Mouse (Mus musculus): ENCODE data around the gene Nhsl2. TPM values are rescaled to one million over a fixed set of nuclear protein-coding genes. Genes with fewer than 3 reads are reported as not detected.
A peak's percentile ranks its signal among the peaks of the same experiment; 100 is the strongest.

Nhsl2 gene
- total RNA-seq, 2 experiments from 2014 or later, result 37.0 to 38.0 TPM

GRCm38 (mm10) chrX:102064062-102064461, 214.9 kb downstream of the Nhsl2 start:
- Histone ChIP-seq H3K4me3 (no peak overlapping the region), H3K27ac (no peak overlapping the region)
- no peak for TF ChIP-seq CTCF (IDR thresholded peaks at IDR 0.05)
- intact Hi-C loops (cut with DNase I), result no loop called here
- no peak for DNase-seq (ENCODE audit: extremely low spot score in 1 of 2, low spot score in 2 of 2)

GRCm38 (mm10) chrX:102065213-102065775, 216.1 kb downstream of the Nhsl2 start:
- no peak for TF ChIP-seq CTCF (IDR thresholded peaks at IDR 0.05)
- H3K4me3 ChIP-seq, result no peak overlapping the region
- no peak for DNase-seq (ENCODE audit: extremely low spot score in 1 of 2, low spot score in 2 of 2)
- H3K27ac ChIP-seq, result no peak overlapping the region
- intact Hi-C loops (cut with DNase I), result loop anchor here (5.0 kb wide), 2 partner anchors 273 to 412 kb away; partner anchors contain the start of genes 8030474K03Rik and Gm4779

- TF ChIP-seq CTCF (IDR thresholded peaks at IDR 0.05), result peak; percentile 88
- DNase-seq (ENCODE audit: extremely low spot score in 1 of 2, low spot score in 2 of 2), result peak; percentile 70 to 84
- Histone ChIP-seq H3K27ac (no peak overlapping the region), H3K4me3 (no peak overlapping the region)
- intact Hi-C loops (cut with DNase I), result loop anchor here (1.0 to 5.0 kb wide), 5 partner anchors 85 to 411 kb away; partner anchors contain the start of genes 8030474K03Rik and Gm4779
These were observed 216.9 kb downstream of the Nhsl2 start for GRCm38 (mm10) chrX:102066134-102066533.

- peak; percentile 25 for TF ChIP-seq CTCF (IDR thresholded peaks at IDR 0.05)
- intact Hi-C loops (cut with DNase I), result loop anchor here (2.0 to 5.0 kb wide), 3 partner anchors 262 to 410 kb away; partner anchors contain the start of genes 8030474K03Rik and Gm4779
- no peak overlapping the region for H3K4me3 ChIP-seq
- peak overlapping the region; percentile 28; the same call in 1 of the 2 replicates for H3K27ac ChIP-seq
- DNase-seq (ENCODE audit: extremely low spot score in 1 of 2, low spot score in 2 of 2), result no peak
These were observed 217.9 kb downstream of the Nhsl2 start for GRCm38 (mm10) chrX:102067118-102067517.

- no peak for DNase-seq (ENCODE audit: extremely low spot score in 1 of 2, low spot score in 2 of 2)
- no peak for TF ChIP-seq CTCF (IDR thresholded peaks at IDR 0.05)
- intact Hi-C loops (cut with DNase I), result loop anchor here (5.0 kb wide), 2 partner anchors 277 to 408 kb away; partner anchors contain the start of genes 8030474K03Rik and Gm4779
- Histone ChIP-seq H3K27ac (no peak overlapping the region), H3K4me3 (no peak overlapping the region)
These were observed 219.8 kb downstream of the Nhsl2 start for GRCm38 (mm10) chrX:102068811-102069540.

- Histone ChIP-seq H3K4me3 (peak within 1 kb of the TSS; percentile 51), H3K27ac (peak within 1 kb of the TSS; percentile 34)
- DNase-seq (ENCODE audit: extremely low spot score in 1 of 2, low spot score in 2 of 2), result peak; percentile 76 to 78
- intact Hi-C loops (cut with DNase I), result loop anchor here (5.0 kb wide), 1 partner anchor 429 kb away; the partner anchor contains the start of gene Ogt
- no peak for TF ChIP-seq CTCF (IDR thresholded peaks at IDR 0.05)
These were observed 221.6 kb downstream of the Nhsl2 start, which contains the start of gene Rtl5 for GRCm38 (mm10) chrX:102070591-102071471. Gene Rtl5, minus strand, starts transcription at chrX:102071304.

- intact Hi-C loops (cut with DNase I), result loop anchor here (5.0 kb wide), 1 partner anchor 429 kb away; the partner anchor contains the start of gene Ogt
- Histone ChIP-seq H3K27ac (peak overlapping the region; percentile 34; the same call in 1 of the 2 replicates), H3K4me3 (peak overlapping the region; percentile 51)
- no peak for TF ChIP-seq CTCF (IDR thresholded peaks at IDR 0.05)
- no peak for DNase-seq (ENCODE audit: extremely low spot score in 1 of 2, low spot score in 2 of 2)
These were observed 222.3 kb downstream of the Nhsl2 start for GRCm38 (mm10) chrX:102071517-102071916.

- TF ChIP-seq CTCF (IDR thresholded peaks at IDR 0.05), result no peak
- Histone ChIP-seq H3K4me3 (no peak overlapping the region), H3K27ac (no peak overlapping the region)
- DNase-seq (ENCODE audit: extremely low spot score in 1 of 2, low spot score in 2 of 2), result no peak
- intact Hi-C loops (cut with DNase I), result loop anchor here (5.0 kb wide), 1 partner anchor 431 kb away; the partner anchor contains the start of gene Ogt
These were observed 224.6 kb downstream of the Nhsl2 start for GRCm38 (mm10) chrX:102073605-102074325.

- TF ChIP-seq CTCF (IDR thresholded peaks at IDR 0.05), result no peak
- no peak for DNase-seq (ENCODE audit: extremely low spot score in 1 of 2, low spot score in 2 of 2)
- Histone ChIP-seq H3K27ac (no peak overlapping the region), H3K4me3 (no peak overlapping the region)
- intact Hi-C loops (cut with DNase I), result loop anchor here (5.0 kb wide), 1 partner anchor 432 kb away; the partner anchor contains the start of gene Ogt
These were observed 225.2 kb downstream of the Nhsl2 start for GRCm38 (mm10) chrX:102074435-102074834.

GRCm38 (mm10) chrX:102075158-102075557, 226.0 kb downstream of the Nhsl2 start:
- TF ChIP-seq CTCF (IDR thresholded peaks at IDR 0.05), result no peak
- intact Hi-C loops (cut with DNase I), result no loop called here
- no peak for DNase-seq (ENCODE audit: extremely low spot score in 1 of 2, low spot score in 2 of 2)
- Histone ChIP-seq H3K4me3 (no peak overlapping the region), H3K27ac (no peak overlapping the region)
